Mouse (Mus musculus) bone marrow macrophage, adult 2 months (primary cell): ENCODE measurements around the gene Fbxw2.

Source experiments
- CTCF ChIP-seq: IDR thresholded peaks from 2 replicates; pipeline ENCODE4 v1.5.1; 2012; ENCODE audit warnings: low read depth, mild to moderate bottlenecking, low read length, moderate library complexity
- POLR2A ChIP-seq: IDR thresholded peaks from 2 replicates; pipeline ENCODE4 v1.6.1; 2012; ENCODE audit warnings: mild to moderate bottlenecking, low read depth, low read length, borderline replicate concordance

DNA sequence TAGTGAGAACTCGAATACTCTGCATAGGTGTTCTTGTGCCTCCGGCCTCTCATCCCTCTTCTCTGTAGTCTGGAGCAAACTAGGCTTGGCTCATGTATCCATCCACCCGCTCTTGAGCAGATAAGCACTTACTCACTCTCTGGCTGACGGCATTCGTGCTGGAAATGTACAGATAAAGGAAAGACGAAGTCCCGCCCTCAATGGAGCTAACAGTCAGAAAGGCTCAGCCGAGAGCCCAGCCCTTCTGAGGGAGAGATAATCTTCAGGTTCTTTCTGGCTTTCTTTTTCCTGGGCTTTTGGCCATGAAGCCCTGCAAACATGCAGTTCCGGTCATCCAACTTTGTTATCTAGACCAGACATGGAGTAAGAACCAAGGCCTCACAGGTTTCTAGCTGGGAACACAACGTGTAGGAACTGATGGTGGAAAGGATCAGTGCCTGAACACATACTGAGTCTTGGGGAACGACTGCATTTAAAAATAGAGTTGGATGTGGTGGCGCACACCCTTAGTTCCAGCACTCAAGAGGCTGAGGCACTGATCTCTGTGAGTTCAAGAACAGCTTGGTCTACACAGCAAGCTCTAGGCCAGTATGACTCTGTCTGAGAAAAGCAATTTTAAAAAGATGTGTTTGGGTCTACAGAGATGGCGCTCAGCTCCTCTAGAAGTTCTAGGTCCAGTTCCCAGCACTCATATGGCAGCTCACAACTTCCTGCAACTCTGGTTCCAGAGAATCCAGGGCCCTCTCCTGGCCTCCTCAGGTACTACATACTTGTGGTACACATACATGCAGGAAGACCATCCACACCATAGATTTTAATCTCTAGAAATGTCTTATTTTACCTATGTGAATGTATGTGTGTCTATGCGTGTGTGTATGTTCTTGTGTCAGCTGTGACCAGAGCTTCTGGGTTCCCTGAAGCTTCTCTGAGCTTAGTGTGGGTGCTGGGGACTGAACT is 42.8 kb downstream of the Fbxw2 start:
- TF ChIP-seq POLR2A = no peak
- TF ChIP-seq CTCF = no peak
